Mouse (Mus musculus) kidney, adult 2 months (tissue): ENCODE measurements at regions not wholly inside any gene's neighbourhood (a gene's known extent, or its start where the extent isn't known, plus 50 kb on each side); places are given as distances from the start of the nearest gene placed in this dataset.

Source experiments
- CTCF ChIP-seq: fragments of 200-500 bp; conservative IDR thresholded peaks from 2 replicates; pipeline ENCODE4 v1.5.1; 2011; ENCODE audit warnings: low read depth, mild to moderate bottlenecking, control low read depth, low read length, moderate library complexity, mixed read lengths; ENCODE audit not compliant: insufficient read depth, insufficient read length
- POLR2A ChIP-seq: fragments of 200-500 bp; IDR thresholded peaks from one replicate; pipeline ENCODE4 v1.6.1; 2011; ENCODE audit warnings: low read depth, low read length, control low read depth

DNA sequence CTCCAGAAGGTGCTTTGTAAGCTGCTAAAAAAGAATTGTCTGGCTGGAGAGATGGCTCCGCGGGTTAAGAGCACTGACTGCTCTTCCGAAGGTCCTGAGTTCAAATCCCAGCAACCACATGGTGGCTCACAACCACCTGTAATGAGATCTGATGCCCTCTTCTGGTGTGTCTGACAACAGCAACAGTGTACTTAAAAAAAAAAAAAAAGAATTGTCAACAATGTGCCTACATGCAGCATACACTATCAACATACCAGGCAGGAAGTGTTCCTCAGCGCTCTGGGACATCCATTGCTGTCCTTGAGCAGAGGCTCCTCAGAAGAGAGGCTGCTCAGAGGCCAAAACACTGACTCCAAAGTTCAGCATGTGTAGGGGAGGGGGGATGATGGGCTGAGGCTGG is 56.3 kb upstream of the Cecr2 start:
- TF ChIP-seq CTCF (no peak), POLR2A (no peak)
